Mouse (Mus musculus) heart, adult 8-10 months (tissue): Measurements from ENCODE around the gene Arrdc4. TPM values are rescaled to one million over a fixed set of nuclear protein-coding genes. Genes with fewer than 3 reads are reported as not detected.

Experiments used
- DNase-seq: peaks from one replicate; pipeline ENCODE4 v3.0.0; 2022; ENCODE audit warnings: low spot score
- total RNA-seq, 4 experiments: library from RNA; stranded (reverse); gene quantifications; 2 replicates each; pipeline ENCODE4 v1.2.4; 2022

Gene Arrdc4
- total RNA-seq, 4 experiments from 2014 or later = 5.3 to 9.3 (median 7.2) TPM

- DNase-seq = no peak
These were observed 36.6 kb downstream of the Arrdc4 start for GRCm38 (mm10) chr7:68712425-68712824.

- DNase-seq = no peak
These were observed 39.8 kb downstream of the Arrdc4 start for GRCm38 (mm10) chr7:68709319-68709573.

DNA sequence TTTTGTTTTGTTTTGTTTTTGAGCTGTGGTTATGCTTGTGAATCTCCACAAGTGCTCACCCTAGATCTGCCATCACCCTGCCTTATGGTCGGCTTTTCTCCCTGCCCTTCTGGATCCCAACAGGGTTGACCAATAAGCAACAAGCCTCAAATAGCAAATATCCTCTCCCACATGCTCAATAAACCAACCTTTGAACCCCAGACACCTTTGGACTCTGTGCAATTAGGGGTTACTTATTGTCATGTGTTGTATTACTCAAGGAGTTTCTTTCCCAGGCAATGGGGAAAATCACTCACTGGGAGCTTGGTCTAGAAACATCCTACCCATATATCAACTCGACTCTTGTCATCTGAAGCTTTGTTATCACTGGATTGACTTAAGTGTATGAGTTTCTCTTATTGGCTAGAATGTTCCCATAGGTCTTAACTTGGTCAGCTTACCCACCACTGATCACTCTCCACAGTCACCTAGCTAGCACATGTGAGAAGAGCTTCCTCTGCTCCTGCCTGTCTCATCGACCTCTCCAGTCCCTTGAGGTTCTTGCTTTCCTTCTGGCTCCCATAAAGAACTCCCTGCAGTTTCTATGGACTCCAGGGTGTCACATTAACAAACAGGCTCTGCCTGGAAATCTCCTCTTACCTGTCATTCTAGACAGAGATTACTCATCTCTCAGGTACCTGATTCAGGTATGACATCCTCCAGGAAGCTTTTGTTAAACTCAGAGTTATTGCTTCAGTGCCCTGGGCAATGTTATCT, 40.3 kb downstream of the Arrdc4 start:
- DNase-seq = no peak

DNA sequence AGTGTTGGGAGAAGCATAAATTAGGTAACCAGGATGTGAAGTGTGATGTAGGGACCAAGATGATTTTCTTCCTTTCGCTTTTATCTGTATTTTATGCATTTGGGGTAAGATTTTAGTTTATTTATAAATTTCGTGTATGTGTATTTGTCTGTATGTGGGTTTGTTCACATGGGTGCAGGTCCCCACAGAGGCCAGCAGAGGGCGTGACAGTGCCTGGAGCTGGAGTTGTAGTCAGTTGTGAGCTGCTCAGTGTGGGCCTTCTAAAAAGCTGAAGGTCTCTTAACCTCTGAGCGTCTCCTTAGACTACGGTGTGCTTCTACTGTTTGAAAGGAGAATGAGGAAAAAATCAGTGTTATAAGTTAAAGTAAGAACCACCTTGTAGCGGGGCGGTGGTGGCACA, 43.9 kb downstream of the Arrdc4 start:
- DNase-seq = no peak

DNA sequence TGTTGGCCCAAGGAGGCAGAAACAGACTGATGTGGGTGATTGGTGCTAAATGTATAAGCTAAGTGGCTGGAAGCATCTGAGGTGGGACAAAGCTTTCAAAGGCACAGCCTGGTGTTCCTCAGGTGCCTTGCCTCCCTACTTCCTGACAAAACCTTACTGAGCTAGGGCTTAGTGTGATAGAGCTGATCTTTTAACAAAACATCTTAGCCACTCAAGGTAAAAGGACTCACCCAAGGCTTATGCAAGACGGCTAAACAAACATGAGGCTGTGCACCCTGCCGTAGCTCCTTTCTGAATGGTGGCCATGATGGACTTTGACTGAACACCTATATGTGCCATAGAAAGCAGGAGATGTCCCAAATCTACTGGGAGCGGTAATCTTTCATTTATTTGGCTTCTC, 51.7 kb downstream of the Arrdc4 start:
- no peak for DNase-seq

DNA sequence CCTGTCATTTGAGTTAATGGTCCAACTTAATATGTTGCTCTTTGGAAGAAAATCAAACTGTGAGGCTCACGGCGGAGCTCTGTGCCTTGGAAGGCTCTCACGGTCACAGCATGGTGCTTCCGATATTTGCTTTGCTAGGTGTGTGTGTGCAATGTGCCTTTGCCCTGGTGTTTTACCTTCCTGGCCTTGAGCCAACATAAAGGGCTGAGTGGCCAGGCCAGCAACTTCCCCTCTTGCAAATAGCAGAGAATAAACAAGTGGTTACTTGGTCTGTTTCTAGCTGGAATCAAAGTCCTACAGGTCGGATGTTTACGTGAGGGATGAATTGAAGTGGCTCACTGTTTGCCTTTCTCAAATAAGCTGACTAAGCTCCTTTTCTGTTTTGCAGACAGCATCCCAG, 52.1 kb downstream of the Arrdc4 start:
- DNase-seq = no peak

- no peak for DNase-seq
These were observed 52.6 kb downstream of the Arrdc4 start for GRCm38 (mm10) chr7:68696446-68696845.

GRCm38 (mm10) chr7:68692731-68693130, 56.3 kb downstream of the Arrdc4 start:
- DNase-seq = peak; percentile 69

DNA sequence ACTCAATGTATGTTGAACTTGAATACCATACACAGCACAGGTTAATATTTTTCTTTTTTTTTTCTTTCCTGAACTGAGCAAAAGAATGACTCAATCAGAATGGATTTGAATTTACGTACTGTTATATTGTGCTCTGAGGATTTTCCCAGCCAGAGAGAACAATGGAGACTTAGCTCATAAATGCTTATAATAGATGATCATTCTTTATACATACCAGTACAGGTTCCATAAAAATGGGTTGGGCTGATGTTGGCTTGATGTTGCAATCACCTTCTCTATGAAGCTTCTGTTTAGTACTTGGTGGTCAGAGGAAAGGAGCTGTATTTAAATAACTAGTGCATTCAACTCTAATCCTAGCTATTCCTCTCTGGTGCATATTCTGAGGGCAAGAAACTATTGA, 57.6 kb downstream of the Arrdc4 start:
- DNase-seq = no peak

DNA sequence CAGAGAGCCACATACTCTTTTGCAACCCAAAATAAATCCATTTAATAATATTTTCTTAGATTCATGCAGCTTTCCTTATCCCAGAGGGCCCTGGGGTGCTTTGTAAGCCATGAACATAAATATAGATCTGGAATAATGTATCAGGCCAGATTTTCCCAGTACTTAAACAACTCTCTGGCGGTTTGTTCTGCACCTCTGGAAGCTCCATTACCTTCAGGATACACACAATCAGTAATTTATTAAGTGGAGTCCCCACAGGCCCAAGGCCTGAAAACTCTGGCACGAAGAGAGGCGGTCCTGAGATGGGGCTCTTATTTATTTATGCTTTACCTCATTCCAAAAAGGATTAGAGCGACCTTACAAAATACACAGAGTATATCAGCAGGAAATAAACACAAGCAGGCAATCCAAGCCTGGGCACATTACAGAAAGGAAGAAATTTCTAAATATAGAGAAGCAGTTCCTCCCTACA, 61.9 kb downstream of the Arrdc4 start:
- no peak for DNase-seq
